Mouse (Mus musculus) bone marrow, adult 2 months (tissue): ENCODE results near the gene Adarb1.

Source experiments
- CTCF ChIP-seq: fragments of 200-500 bp; IDR thresholded peaks from 2 replicates; pipeline ENCODE4 v1.5.1; 2011; ENCODE audit warnings: low read length, control low read depth; ENCODE audit not compliant: control insufficient read depth, insufficient read depth
- POLR2A ChIP-seq: fragments of 200-500 bp; IDR thresholded peaks from 2 replicates; pipeline ENCODE4 v1.6.1; 2011; ENCODE audit warnings: low read depth, mild to moderate bottlenecking, control low read depth, low read length, borderline replicate concordance; ENCODE audit not compliant: control insufficient read depth

GRCm38 (mm10) chr10:77294691-77295090 lies 123.4 kb downstream of the Adarb1 start:
- TF ChIP-seq CTCF: no peak
- TF ChIP-seq POLR2A: no peak
